Mouse (Mus musculus): ENCODE measurements at regions not wholly inside any gene's neighbourhood (a gene's known extent, or its start where the extent isn't known, plus 50 kb on each side); places are given as distances from the start of the nearest gene placed in this dataset.
A peak's percentile ranks its signal among the peaks of the same experiment; 100 is the strongest.

- DNase-seq (ENCODE audit: low spot score in 2 of 2), result no peak
These were observed 389.7 kb downstream of the Cd83 start for GRCm38 (mm10) chr13:44174236-44174635.

GRCm38 (mm10) chr13:44175300-44176036 lies 390.9 kb downstream of the Cd83 start:
- DNase-seq (ENCODE audit: low spot score in 2 of 2), result peak in 1 of 2 experiments; percentile 24

GRCm38 (mm10) chr13:44176121-44176520 lies 391.5 kb downstream of the Cd83 start:
- DNase-seq (ENCODE audit: low spot score in 2 of 2), result no peak

DNA sequence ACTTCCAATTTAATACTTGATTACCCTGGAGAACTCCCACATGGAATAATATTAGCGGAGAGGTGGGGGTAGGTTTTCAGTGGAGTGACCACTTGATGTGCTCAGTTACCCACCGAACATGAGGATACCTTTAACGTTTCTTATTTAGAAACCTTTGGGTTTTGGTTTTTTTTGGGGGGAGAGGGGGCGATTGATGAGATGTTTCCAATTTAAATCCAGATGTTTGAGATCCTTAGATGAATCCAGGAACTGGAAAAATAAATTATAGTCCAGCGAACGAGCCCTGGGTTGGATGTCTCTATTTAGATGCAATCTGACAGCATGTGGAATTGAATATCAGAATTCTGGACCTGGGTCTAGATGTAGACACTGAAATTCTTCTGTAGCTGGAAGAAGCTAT lies 393.4 kb downstream of the Cd83 start:
- DNase-seq (ENCODE audit: low spot score in 2 of 2), result no peak

DNA sequence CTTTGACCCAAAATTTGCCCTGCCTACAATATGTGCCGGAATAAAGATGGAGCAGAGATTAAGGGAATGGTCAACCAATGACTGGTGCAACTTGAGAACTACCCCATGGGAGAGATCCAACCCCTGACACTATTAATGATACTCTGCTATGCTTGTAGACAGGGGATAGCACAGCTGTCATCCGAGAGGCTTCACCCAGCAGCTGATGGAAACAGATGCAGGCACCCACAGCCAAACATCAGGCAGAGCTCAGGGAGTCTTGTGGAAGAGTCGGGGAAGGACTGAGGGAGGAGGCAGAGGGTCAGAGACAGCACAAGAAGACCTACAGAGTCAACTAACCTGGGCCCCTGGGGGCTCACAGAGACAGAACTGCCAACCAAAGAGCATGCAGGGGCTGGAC lies 395.8 kb downstream of the Cd83 start:
- no peak for DNase-seq (ENCODE audit: low spot score in 2 of 2)

GRCm38 (mm10) chr13:44182544-44183191 lies 398.1 kb downstream of the Cd83 start:
- DNase-seq (ENCODE audit: low spot score in 2 of 2), result no peak

GRCm38 (mm10) chr13:44195365-44195764 lies 410.8 kb downstream of the Cd83 start:
- DNase-seq (ENCODE audit: low spot score in 2 of 2), result no peak

- DNase-seq (ENCODE audit: low spot score in 2 of 2), result no peak
These were observed 421.5 kb downstream of the Cd83 start for GRCm38 (mm10) chr13:44206042-44206441.

GRCm38 (mm10) chr13:44206448-44206847 lies 421.9 kb downstream of the Cd83 start:
- no peak for DNase-seq (ENCODE audit: low spot score in 2 of 2)

DNA sequence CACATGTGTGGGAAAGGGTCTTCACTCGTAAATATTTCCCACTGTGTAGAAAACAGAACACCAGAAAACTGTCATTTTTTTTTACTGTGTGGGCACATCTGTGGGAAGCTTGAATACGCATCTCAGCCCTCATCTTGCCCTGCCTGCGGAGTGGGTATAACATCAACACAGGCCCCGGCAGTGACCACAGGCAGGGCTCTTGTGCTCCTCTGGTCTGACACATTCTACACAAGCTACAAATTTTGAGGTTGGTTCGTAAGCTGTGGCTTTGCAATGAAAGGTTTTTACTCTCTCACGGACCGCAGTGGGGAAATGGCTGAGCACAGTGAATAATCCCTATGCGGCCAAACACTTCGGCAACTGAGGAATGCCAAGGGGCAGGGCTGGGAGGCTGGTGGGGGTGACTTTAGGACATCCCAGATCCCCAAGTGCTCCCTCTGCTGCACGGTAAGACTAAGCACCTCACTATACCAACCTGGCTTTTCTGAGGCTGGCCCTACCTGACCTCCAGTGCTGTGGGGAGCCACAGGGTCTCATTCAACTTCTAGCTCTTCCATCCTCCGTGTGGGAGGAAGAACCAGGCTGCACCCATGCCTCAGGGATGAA lies 422.9 kb downstream of the Cd83 start:
- no peak for DNase-seq (ENCODE audit: low spot score in 2 of 2)

GRCm38 (mm10) chr13:44209036-44209435 lies 424.5 kb downstream of the Cd83 start:
- DNase-seq (ENCODE audit: low spot score in 2 of 2), result no peak

DNA sequence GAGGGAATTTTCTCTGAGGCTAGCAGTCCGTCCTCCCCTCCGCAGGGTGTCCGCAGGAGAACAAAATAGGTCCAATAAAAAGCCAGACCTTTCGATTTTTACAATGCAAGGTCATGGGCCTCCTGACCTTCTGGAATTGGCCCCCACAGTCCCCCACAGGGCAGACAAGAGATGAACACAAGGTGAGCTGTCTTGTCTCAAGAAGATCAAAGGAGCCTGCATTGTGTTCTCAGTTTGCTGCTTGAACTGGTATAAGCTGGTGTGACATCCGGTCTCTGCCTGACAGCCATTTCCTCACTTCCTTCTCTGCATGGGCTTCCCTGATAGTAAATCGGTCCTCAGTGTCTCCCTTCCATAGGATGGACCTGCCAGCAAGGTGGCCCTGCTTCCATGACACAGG lies 425.5 kb downstream of the Cd83 start:
- no peak for DNase-seq (ENCODE audit: low spot score in 2 of 2)

DNA sequence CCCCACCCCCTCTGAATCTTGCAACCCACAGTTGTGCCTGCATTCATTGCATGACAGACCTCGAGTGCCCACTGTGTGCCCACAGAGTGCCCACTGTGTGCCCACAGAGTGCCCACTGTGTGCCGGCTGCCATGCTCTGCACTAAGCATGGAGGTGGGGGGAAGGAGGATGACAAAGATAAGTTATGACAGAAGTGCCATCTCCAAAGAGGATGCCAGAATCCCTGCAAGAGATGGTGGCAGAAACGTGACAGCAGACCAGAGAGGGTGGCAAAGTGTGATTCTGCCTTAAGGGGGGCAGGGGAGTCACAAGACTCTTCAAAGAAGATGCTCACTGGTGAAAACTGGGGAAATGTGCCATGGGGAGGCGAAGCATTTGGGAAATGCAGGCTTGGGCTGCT lies 427.8 kb downstream of the Cd83 start:
- no peak for DNase-seq (ENCODE audit: low spot score in 2 of 2)

DNA sequence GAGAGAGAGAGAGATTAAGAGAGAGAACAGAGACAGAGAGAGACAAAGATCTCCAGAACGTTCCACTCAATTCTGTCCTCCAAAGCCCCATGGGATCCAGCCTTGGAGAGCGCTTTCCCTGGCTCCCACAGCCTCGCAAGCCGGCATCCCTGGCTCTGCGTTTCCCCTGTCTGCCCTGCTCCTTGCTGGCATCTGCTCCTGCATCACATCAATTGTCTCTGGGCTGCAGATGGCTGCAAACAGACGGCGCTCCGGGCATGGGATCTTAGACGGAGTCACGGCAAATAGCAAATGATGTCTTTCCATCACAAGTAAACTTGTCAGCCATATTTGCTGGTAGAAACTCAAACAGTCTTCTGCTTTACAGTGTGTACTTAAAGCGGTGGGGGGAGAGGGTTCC lies 428.4 kb downstream of the Cd83 start:
- DNase-seq (ENCODE audit: low spot score in 2 of 2), result no peak

- DNase-seq (ENCODE audit: low spot score in 2 of 2), result no peak
These were observed 433.7 kb downstream of the Cd83 start for GRCm38 (mm10) chr13:44218266-44218665.

GRCm38 (mm10) chr13:44221721-44222120 lies 437.1 kb downstream of the Cd83 start:
- DNase-seq (ENCODE audit: low spot score in 2 of 2), result peak in 1 of 2 experiments; percentile 26

- no peak for DNase-seq (ENCODE audit: low spot score in 2 of 2)
These were observed 437.8 kb downstream of the Cd83 start for GRCm38 (mm10) chr13:44222335-44222734.

DNA sequence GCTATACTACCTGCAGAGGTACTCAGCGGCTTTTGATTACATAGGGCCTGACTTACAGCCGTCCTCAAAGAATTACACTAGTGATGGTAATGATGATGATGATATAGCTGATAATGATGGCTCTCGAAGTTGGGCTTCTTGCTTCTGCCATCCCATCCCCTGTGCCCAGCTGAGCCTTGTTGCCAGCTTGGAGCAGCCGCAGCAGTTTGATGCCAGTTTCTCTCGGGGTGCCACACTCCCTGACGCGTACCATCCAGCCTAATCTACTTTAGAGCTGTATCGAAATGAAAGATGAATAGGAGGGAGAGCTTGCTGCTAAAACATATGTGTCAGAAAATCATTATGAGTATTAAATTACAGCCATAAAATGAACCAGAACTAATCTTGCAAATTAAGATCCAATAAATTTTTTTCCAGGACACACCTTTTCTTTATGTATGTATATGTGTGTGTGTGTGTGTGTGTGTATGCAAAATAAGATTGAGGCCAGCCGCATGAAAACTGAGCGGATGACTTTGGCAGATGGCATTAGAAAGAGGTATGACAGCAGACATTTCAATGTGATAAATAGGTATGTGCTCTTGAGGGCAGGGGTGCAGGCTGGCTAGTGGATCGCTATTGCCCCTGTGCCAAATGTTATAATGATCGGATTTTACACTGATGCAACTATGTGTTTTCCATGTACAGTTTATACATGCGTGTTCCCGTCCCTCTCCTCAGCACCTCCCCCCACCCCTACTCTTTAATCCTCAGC lies 443.3 kb downstream of the Cd83 start:
- DNase-seq (ENCODE audit: low spot score in 2 of 2), result no peak

DNA sequence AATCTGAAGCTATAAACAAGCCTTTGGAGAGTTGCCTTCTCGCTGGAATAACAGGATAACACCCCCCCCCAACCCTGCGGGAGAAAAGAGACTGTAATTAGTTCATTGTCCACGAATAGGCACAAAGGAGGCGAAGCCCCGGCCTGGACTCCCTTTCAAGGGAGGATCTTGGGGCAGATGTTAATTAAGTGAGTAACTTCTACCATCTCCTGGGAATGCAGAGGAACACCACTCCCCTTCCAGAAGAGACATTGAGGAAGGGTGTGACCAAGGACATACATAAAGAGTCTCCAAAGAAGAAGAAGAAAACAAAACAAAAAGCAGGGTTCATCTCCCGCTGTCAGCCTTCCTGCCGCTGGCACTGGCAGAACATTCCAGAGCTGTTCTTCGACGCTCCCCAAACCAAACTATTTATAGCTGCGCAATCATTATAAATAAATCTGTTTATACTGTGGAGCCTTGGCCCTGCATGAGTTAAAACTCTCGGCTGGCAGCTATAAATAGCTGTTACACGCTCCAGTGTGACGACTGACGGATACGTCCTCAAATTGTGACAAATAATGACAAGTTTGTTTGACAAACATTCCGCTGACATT lies 444.1 kb downstream of the Cd83 start:
- DNase-seq (ENCODE audit: low spot score in 2 of 2), result peak in 1 of 2 experiments; percentile 27

DNA sequence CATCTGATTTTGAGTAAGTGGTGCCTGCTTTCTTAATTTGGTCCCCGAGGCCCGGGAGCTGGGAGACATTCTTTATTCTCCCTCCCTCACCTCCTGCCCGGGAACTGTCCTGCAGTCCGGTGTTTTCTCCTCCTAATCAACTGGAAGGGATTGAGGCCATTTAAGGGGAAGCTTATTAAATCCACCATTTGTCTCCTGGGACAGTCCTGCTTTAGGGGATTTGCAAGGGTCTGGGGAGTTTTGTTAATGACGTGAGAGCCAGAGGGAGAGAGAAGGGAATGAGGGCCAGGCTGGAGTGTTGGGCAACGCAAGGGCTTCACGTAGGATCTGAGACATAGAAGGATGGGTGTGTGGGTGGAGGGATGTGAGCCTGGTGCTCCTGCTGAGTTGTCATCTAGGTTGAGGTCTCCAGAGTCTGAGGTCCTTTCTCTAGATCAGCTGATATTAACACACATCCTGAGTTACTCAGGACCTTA lies 444.6 kb downstream of the Cd83 start:
- no peak for DNase-seq (ENCODE audit: low spot score in 2 of 2)

DNA sequence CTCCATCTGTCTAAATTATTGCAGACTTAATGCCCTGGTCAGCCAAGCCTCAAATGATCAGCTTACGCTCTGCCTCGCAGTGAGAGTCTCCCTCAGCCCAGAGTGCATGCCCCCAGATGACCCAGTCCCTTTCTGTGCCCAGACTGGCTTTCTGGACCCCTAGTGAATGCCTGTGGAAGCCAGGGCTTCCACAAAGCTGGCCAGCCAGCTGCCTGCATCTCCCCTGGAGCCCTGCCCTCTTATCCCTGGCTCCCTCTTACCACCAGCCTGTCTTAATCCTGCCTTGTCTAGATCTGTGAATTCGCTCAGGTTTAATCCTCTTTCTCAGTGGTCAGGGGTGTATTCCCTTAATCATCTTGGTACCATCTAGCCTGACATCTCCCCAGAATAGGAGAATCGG lies 446.8 kb downstream of the Cd83 start:
- DNase-seq (ENCODE audit: low spot score in 2 of 2), result no peak
